Mouse (Mus musculus) bone marrow, adult 2 months (tissue): ENCODE data around the gene Ercc1. TPM values are rescaled to one million over a fixed set of nuclear protein-coding genes. Genes with fewer than 3 reads are reported as not detected.

Experiments
- H3K27ac ChIP-seq: fragments of 200-500 bp; 2 replicates; pipeline ENCODE4 v1.5.1; 2012; ENCODE audit warnings: low read depth, mild to moderate bottlenecking, control low read depth, inconsistent platforms, low read length; ENCODE audit not compliant: control insufficient read depth, poor library complexity, insufficient read depth
- H3K4me1 ChIP-seq: fragments of 200-500 bp; 2 replicates; pipeline ENCODE4 v1.6.1; 2011; ENCODE audit warnings: low read length; ENCODE audit not compliant: control insufficient read depth, insufficient read depth
- H3K4me3 ChIP-seq: fragments of 200-500 bp; replicated peaks from 2 replicates; pipeline ENCODE3; 2011; ENCODE audit warnings: mild to moderate bottlenecking, low read depth, low read length, control low read depth; ENCODE audit not compliant: control insufficient read depth
- CTCF ChIP-seq: fragments of 200-500 bp; IDR thresholded peaks from 2 replicates; pipeline ENCODE4 v1.5.1; 2011; ENCODE audit warnings: low read length, control low read depth; ENCODE audit not compliant: control insufficient read depth, insufficient read depth
- POLR2A ChIP-seq: fragments of 200-500 bp; IDR thresholded peaks from 2 replicates; pipeline ENCODE4 v1.6.1; 2011; ENCODE audit warnings: low read depth, mild to moderate bottlenecking, control low read depth, low read length, borderline replicate concordance; ENCODE audit not compliant: control insufficient read depth
- WGBS: fragments of 180-500 bp; shearing (Covaris S2); methylation state at CpG from one replicate; pipeline ENCODE4 v1.1.7; 2018; 5-methylcytosine and 5-hydroxymethylcytosine counted together
- polyA plus RNA-seq: library from polyadenylated mRNA; stranded (reverse); fragments of >200 nt; gene quantifications from 2 replicates; pipeline ENCODE4 v1.2.4, GENCODE M21; 2011; ENCODE audit warnings: low replicate concordance; ENCODE audit not compliant: missing spikeins, insufficient read depth, insufficient read length

The Ercc1 gene
- polyA plus RNA-seq, 1 experiment = 31.3 TPM

DNA sequence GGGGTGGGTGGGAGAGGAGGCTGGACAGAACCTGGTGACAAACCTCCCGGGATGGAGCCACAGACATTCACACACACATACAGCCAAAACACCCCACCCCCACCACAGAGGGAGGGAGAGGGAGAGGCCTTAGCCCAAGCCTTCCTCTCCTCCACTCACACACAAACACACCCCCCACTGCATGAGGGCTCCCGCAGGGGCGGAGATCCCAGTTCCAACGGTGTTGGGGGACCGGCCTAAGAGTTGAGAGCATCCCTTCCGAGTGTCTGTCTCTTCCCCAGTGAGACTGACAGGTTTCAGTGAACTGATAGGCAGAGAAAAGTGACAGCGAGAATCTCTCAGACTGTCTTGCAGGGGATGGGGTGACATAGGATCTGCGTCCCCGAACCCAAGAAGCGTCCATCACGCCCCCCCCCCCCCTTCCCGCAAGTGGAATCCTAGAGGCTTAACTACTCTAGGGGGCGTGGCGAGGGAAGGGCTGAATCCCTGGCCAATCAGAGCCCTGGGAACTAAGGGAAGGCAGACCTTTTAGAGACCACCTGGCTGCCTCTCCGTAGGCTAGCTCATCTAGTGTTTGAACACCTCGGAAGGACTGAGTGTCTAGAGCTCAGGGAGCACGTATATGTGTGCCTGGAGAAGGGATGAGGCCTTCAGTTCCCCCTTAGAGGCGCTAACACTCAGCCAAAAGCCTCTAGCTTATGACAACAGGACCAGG lies 36.7 kb upstream of the Ercc1 start:
- H3K4me3 ChIP-seq = peak overlapping the region; percentile 76
- peak overlapping the region; percentile 23 for H3K27ac ChIP-seq
- no peaks in the 10 kb centered on the region; the same call in 1 of the 2 replicates for H3K4me1 ChIP-seq
- WGBS = 3% methylated on average over 18 of the region's 18 CpGs
- TF ChIP-seq POLR2A (no peak), CTCF (no peak)

- TF ChIP-seq CTCF (no peak), POLR2A (peak; percentile 28; the same call in 1 of the 2 replicates)
- Histone ChIP-seq H3K27ac (peak overlapping the region; percentile 23), H3K4me1 (no peaks in the 10 kb centered on the region; the same call in 1 of the 2 replicates), H3K4me3 (peak overlapping the region; percentile 76)
- WGBS = under 1% methylated on average over 58 of the region's 58 CpGs
Observed at GRCm38 (mm10) chr7:19308454-19309277, 35.9 kb upstream of the Ercc1 start.

- H3K4me1 ChIP-seq = no peaks in the 10 kb centered on the region; the same call in 1 of the 2 replicates
- under 1% methylated on average over 48 of the region's 48 CpGs for WGBS
- no peak overlapping the region; the same call in 1 of the 2 replicates for H3K27ac ChIP-seq
- TF ChIP-seq CTCF = no peak
- H3K4me3 ChIP-seq = peak overlapping the region; percentile 51
Observed at GRCm38 (mm10) chr7:19309278-19309883, 35.2 kb upstream of the Ercc1 start.

- TF ChIP-seq CTCF (peak; percentile 18; the same call in 1 of the 2 replicates), POLR2A (no peak)
- H3K4me3 ChIP-seq = peak within 1 kb of the TSS; percentile 76
- under 1% methylated on average over 49 of the region's 49 CpGs for WGBS
- H3K27ac ChIP-seq = peak within 1 kb of the TSS; percentile 57; the same call in 1 of the 2 replicates
- no peaks in the 10 kb centered on the region; the same call in 1 of the 2 replicates for H3K4me1 ChIP-seq
Observed at GRCm38 (mm10) chr7:19309884-19310641, 34.5 kb upstream of the Ercc1 start, which contains the start of gene Fosb. TSS of gene Fosb (minus strand) at chr7:19310051.

DNA sequence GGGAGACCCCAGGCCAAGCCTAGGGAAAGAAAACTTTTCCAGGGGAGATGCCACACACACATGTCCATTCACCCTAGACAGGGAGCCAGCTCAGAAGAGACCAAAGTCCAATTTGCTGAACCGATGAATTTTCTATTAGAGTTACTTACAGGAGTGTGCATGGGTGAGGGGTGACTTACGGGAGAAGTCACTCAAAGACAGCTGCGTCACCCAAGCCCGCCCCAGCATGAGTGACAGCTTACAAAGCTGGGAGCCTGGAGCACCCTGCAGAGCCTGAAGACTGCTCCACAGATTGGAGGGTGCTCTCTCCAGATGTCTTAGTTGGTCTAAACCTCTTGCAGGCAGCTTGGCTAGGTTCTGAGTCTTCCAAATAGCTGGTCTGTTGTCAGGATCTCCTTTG lies 32.6 kb upstream of the Ercc1 start:
- peaks cover 5% of the 10 kb centered on the region for H3K4me1 ChIP-seq
- WGBS = 59% methylated on average over 4 of the region's 4 CpGs
- no peak overlapping the region for H3K4me3 ChIP-seq
- TF ChIP-seq POLR2A (no peak), CTCF (no peak)
- H3K27ac ChIP-seq = no peak overlapping the region

GRCm38 (mm10) chr7:19314033-19314432 lies 30.5 kb upstream of the Ercc1 start:
- WGBS = 82% methylated on average over 5 of the region's 5 CpGs
- H3K27ac ChIP-seq = no peak overlapping the region
- TF ChIP-seq CTCF (no peak), POLR2A (no peak)
- peaks cover 11% of the 10 kb centered on the region for H3K4me1 ChIP-seq
- H3K4me3 ChIP-seq = no peak overlapping the region

GRCm38 (mm10) chr7:19316451-19317161 lies 28.0 kb upstream of the Ercc1 start:
- WGBS = 5% methylated on average over 14 of the region's 14 CpGs
- peaks cover 17% of the 10 kb centered on the region for H3K4me1 ChIP-seq
- TF ChIP-seq POLR2A (peak; percentile 31; the same call in 1 of the 2 replicates), CTCF (no peak)
- no peak overlapping the region for H3K4me3 ChIP-seq
- peak overlapping the region; percentile 72 for H3K27ac ChIP-seq
